Mouse (Mus musculus) kidney, postnatal 0 days (tissue): ENCODE data around the gene Zfp534. TPM values are rescaled to one million over a fixed set of nuclear protein-coding genes. Genes with fewer than 3 reads are reported as not detected.

ENCODE experiments used
- polyA plus RNA-seq: library from polyadenylated mRNA; unstranded; fragments of >200 nt; fragmentation: Nextera tagmentation; extraction: Ambion mirVana; gene quantifications from 2 replicates; pipeline ENCODE4 v1.2.1, GENCODE M21; 2015

Gene Zfp534
- polyA plus RNA-seq, 1 experiment from 2014 or later: not detected

Other genes starting within 250 kb of the Zfp534 start
- 4.9 and 5.1 TPM in 2 replicates for gene Zfp982, start 210.1 kb downstream of the Zfp534 start, polyA plus RNA-seq
- gene Gm16503, start 162.3 kb downstream of the Zfp534 start, polyA plus RNA-seq: 0.14 and 0.19 TPM in 2 replicates
- 0.34 and 0.48 TPM in 2 replicates for gene Zfp985, start 149.3 kb downstream of the Zfp534 start, polyA plus RNA-seq
- gene Zfp979, start 60.0 kb downstream of the Zfp534 start, polyA plus RNA-seq: 4.0 and 4.2 TPM in 2 replicates
- gene Zfp984, start 107.2 kb upstream of the Zfp534 start, polyA plus RNA-seq: 10.7 and 12.0 TPM in 2 replicates
- gene Zfp933, start 145.8 kb upstream of the Zfp534 start, polyA plus RNA-seq: 4.7 and 5.5 TPM in 2 replicates
- 29.4 and 30.6 TPM in 2 replicates for gene Miip, start 166.3 kb upstream of the Zfp534 start, polyA plus RNA-seq
- gene Fv1, start 166.4 kb upstream of the Zfp534 start, polyA plus RNA-seq: 3.8 and 4.3 TPM in 2 replicates
- gene Mfn2, start 202.2 kb upstream of the Zfp534 start, polyA plus RNA-seq: 28.9 and 33.8 TPM in 2 replicates
- 38.1 and 38.2 TPM in 2 replicates for gene Plod1, start 234.2 kb upstream of the Zfp534 start, polyA plus RNA-seq
- gene 2510039O18Rik, start 238.3 kb upstream of the Zfp534 start, polyA plus RNA-seq: 17.0 and 21.1 TPM in 2 replicates